Mouse (Mus musculus): ENCODE data around the gene Cntn4. TPM values are rescaled to one million over a fixed set of nuclear protein-coding genes. Genes with fewer than 3 reads are reported as not detected.

The Cntn4 gene
- polyA plus RNA-seq, 1 experiment from 2014 or later = 34.0 TPM

- H3K9me3 ChIP-seq (ENCODE audit: control insufficient read depth, low read length) = no peaks in the 10 kb centered on the region
- H3K27me3 ChIP-seq (ENCODE audit: control insufficient read depth, insufficient read depth, low read length) = no peaks in the 10 kb centered on the region
- no peak for ATAC-seq (ENCODE audit: low FRiP score)
- no peaks in the 10 kb centered on the region for H3K4me1 ChIP-seq (replicated peaks; ENCODE audit: control insufficient read depth, insufficient read depth, low read length)
- H3K27ac ChIP-seq = no peak overlapping the region
- H3K4me3 ChIP-seq (replicated peaks; ENCODE audit: low read length) = no peak overlapping the region
- no peak overlapping the region for H3K9ac ChIP-seq
- H3K36me3 ChIP-seq (replicated peaks; ENCODE audit: control insufficient read depth, insufficient read depth) = no peaks in the 10 kb centered on the region
- 86% methylated on average over 5 of the region's 5 CpGs for WGBS
- no peak overlapping the region for H3K4me2 ChIP-seq (replicated peaks)
- DNase-seq (ENCODE audit: low spot score) = no peak
These were observed 500.1 kb downstream of the Cntn4 start for GRCm38 (mm10) chr6:106177546-106177945.

- no peak for ATAC-seq (ENCODE audit: low FRiP score)
- no peak overlapping the region for H3K9ac ChIP-seq
- H3K4me2 ChIP-seq (replicated peaks) = no peak overlapping the region
- no peak overlapping the region for H3K27ac ChIP-seq
- H3K4me3 ChIP-seq (replicated peaks; ENCODE audit: low read length) = no peak overlapping the region
- no peaks in the 10 kb centered on the region for H3K9me3 ChIP-seq (ENCODE audit: control insufficient read depth, low read length)
- DNase-seq (ENCODE audit: low spot score) = no peak
- 96% methylated on average over 2 of the region's 2 CpGs for WGBS
- no peaks in the 10 kb centered on the region for H3K36me3 ChIP-seq (replicated peaks; ENCODE audit: control insufficient read depth, insufficient read depth)
- H3K27me3 ChIP-seq (ENCODE audit: control insufficient read depth, insufficient read depth, low read length) = no peaks in the 10 kb centered on the region
- H3K4me1 ChIP-seq (replicated peaks; ENCODE audit: control insufficient read depth, insufficient read depth, low read length) = no peaks in the 10 kb centered on the region
These were observed 504.1 kb downstream of the Cntn4 start for GRCm38 (mm10) chr6:106181596-106181995.

GRCm38 (mm10) chr6:106200974-106201373 lies 523.5 kb downstream of the Cntn4 start:
- H3K27me3 ChIP-seq (ENCODE audit: control insufficient read depth, insufficient read depth, low read length) = no peaks in the 10 kb centered on the region
- H3K27ac ChIP-seq = no peak overlapping the region
- 95% methylated on average over 1 of the region's 1 CpGs for WGBS
- DNase-seq (ENCODE audit: low spot score) (no peak), ATAC-seq (ENCODE audit: low FRiP score) (no peak)
- no peak overlapping the region for H3K4me2 ChIP-seq (replicated peaks)
- no peaks in the 10 kb centered on the region for H3K36me3 ChIP-seq (replicated peaks; ENCODE audit: control insufficient read depth, insufficient read depth)
- H3K4me1 ChIP-seq (replicated peaks; ENCODE audit: control insufficient read depth, insufficient read depth, low read length) = no peaks in the 10 kb centered on the region
- H3K4me3 ChIP-seq (replicated peaks; ENCODE audit: low read length) = no peak overlapping the region
- no peak overlapping the region for H3K9ac ChIP-seq
- no peaks in the 10 kb centered on the region for H3K9me3 ChIP-seq (ENCODE audit: control insufficient read depth, low read length)

DNA sequence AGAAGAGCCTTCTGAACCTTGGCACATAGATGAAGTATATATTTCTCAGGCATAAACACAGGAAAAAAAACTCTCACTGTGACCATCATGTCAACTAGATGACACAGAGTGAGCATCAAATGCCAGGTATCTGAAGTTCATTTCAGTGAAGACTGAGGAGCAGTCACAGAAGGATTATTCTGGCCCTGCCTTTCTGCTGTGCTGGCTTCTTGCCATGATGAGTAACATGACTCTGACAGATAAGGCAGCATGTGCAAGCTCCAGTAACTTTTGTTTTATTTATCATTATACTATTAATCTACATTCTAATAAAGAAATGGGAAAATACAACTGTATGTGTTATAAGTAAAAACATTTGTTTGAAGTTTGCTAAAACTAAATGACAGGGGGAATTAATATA lies 529.9 kb downstream of the Cntn4 start:
- Histone ChIP-seq H3K27me3 (ENCODE audit: control insufficient read depth, insufficient read depth, low read length) (no peaks in the 10 kb centered on the region), H3K27ac (no peak overlapping the region), H3K9me3 (ENCODE audit: control insufficient read depth, low read length) (no peaks in the 10 kb centered on the region), H3K9ac (no peak overlapping the region), H3K4me2 (replicated peaks) (no peak overlapping the region), H3K4me3 (replicated peaks; ENCODE audit: low read length) (no peak overlapping the region), H3K36me3 (replicated peaks; ENCODE audit: control insufficient read depth, insufficient read depth) (no peaks in the 10 kb centered on the region), H3K4me1 (replicated peaks; ENCODE audit: control insufficient read depth, insufficient read depth, low read length) (no peaks in the 10 kb centered on the region)
- ATAC-seq (ENCODE audit: low FRiP score) (no peak), DNase-seq (ENCODE audit: low spot score) (no peak)

GRCm38 (mm10) chr6:106213071-106213470 lies 535.6 kb downstream of the Cntn4 start:
- Histone ChIP-seq H3K4me1 (replicated peaks; ENCODE audit: control insufficient read depth, insufficient read depth, low read length) (no peaks in the 10 kb centered on the region), H3K9ac (no peak overlapping the region), H3K27ac (no peak overlapping the region), H3K27me3 (ENCODE audit: control insufficient read depth, insufficient read depth, low read length) (no peaks in the 10 kb centered on the region), H3K4me3 (replicated peaks; ENCODE audit: low read length) (no peak overlapping the region), H3K36me3 (replicated peaks; ENCODE audit: control insufficient read depth, insufficient read depth) (no peaks in the 10 kb centered on the region), H3K9me3 (ENCODE audit: control insufficient read depth, low read length) (no peaks in the 10 kb centered on the region), H3K4me2 (replicated peaks) (no peak overlapping the region)
- ATAC-seq (ENCODE audit: low FRiP score) (no peak), DNase-seq (ENCODE audit: low spot score) (no peak)
- WGBS = 87% methylated on average over 4 of the region's 4 CpGs

DNA sequence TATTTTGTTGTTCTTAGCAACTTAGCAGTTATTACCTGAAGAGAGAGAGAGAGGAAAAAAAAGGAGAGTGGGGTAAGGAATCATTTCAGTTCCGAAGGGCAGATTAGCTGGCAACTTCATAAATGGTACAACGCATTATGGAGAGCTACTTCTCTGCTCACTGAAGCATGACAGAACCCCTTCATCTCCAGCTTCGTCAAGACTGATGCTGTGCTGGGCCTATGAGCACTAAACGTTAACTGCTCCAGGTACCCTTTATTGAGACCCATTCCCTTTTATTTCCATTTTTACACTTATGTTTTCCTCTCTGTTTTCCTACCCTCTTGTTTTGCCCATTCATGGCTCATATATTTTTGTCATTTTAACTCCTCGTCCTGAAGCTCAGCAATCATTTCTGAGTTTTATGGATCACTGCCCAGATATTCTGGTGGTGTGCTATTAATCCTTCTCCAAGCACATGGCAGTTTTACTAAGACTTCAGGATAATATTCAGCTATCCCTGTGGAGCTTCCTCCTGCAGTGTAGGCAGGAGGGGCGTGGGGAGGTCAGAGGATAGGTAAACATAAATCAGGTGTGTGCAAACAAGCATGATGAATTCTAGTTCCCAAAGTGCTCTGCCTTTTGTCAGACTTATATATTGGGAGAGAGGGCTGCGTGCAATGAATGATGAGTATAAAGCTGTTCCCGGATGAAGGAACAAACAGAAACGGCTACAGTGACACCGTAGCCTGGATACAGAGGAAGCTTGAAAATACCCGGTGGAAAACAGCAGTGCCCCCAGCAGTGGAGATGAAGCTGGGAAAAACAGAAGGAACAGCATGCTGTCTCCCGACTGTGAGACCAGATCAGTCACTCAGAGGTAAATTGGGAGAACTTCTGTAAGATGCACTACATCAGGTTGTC lies 559.8 kb downstream of the Cntn4 start:
- Histone ChIP-seq H3K4me1 (replicated peaks; ENCODE audit: control insufficient read depth, insufficient read depth, low read length) (no peaks in the 10 kb centered on the region), H3K9me3 (ENCODE audit: control insufficient read depth, low read length) (no peaks in the 10 kb centered on the region), H3K4me3 (replicated peaks; ENCODE audit: low read length) (no peak overlapping the region), H3K9ac (no peak overlapping the region), H3K4me2 (replicated peaks) (no peak overlapping the region), H3K36me3 (replicated peaks; ENCODE audit: control insufficient read depth, insufficient read depth) (no peaks in the 10 kb centered on the region), H3K27me3 (ENCODE audit: control insufficient read depth, insufficient read depth, low read length) (no peaks in the 10 kb centered on the region), H3K27ac (no peak overlapping the region)
- ATAC-seq (ENCODE audit: low FRiP score) = peak; percentile 59; the same call in 1 of the 2 replicates
- WGBS = 47% methylated on average over 12 of the region's 12 CpGs
- no peak for DNase-seq (ENCODE audit: low spot score)

GRCm38 (mm10) chr6:106241553-106241952 lies 564.1 kb downstream of the Cntn4 start:
- DNase-seq (ENCODE audit: low spot score) (no peak), ATAC-seq (ENCODE audit: low FRiP score) (no peak)
- H3K4me1 ChIP-seq (replicated peaks; ENCODE audit: control insufficient read depth, insufficient read depth, low read length) = no peaks in the 10 kb centered on the region
- no peaks in the 10 kb centered on the region for H3K36me3 ChIP-seq (replicated peaks; ENCODE audit: control insufficient read depth, insufficient read depth)
- no peak overlapping the region for H3K9ac ChIP-seq
- H3K4me3 ChIP-seq (replicated peaks; ENCODE audit: low read length) = no peak overlapping the region
- H3K27me3 ChIP-seq (ENCODE audit: control insufficient read depth, insufficient read depth, low read length) = no peaks in the 10 kb centered on the region
- no peak overlapping the region for H3K4me2 ChIP-seq (replicated peaks)
- 64% methylated on average over 1 of the region's 1 CpGs for WGBS
- no peak overlapping the region for H3K27ac ChIP-seq
- H3K9me3 ChIP-seq (ENCODE audit: control insufficient read depth, low read length) = no peaks in the 10 kb centered on the region

GRCm38 (mm10) chr6:106263396-106263795 lies 585.9 kb downstream of the Cntn4 start:
- H3K27ac ChIP-seq = no peak overlapping the region
- no peaks in the 10 kb centered on the region for H3K4me1 ChIP-seq (replicated peaks; ENCODE audit: control insufficient read depth, insufficient read depth, low read length)
- 86% methylated on average over 3 of the region's 3 CpGs for WGBS
- DNase-seq (ENCODE audit: low spot score) = no peak
- no peaks in the 10 kb centered on the region for H3K27me3 ChIP-seq (ENCODE audit: control insufficient read depth, insufficient read depth, low read length)
- H3K4me2 ChIP-seq (replicated peaks) = no peak overlapping the region
- no peak for ATAC-seq (ENCODE audit: low FRiP score)
- H3K36me3 ChIP-seq (replicated peaks; ENCODE audit: control insufficient read depth, insufficient read depth) = no peaks in the 10 kb centered on the region
- no peak overlapping the region for H3K4me3 ChIP-seq (replicated peaks; ENCODE audit: low read length)
- no peak overlapping the region for H3K9ac ChIP-seq
- H3K9me3 ChIP-seq (ENCODE audit: control insufficient read depth, low read length) = no peaks in the 10 kb centered on the region

- WGBS = 76% methylated on average over 3 of the region's 3 CpGs
These were observed 588.0 kb downstream of the Cntn4 start for GRCm38 (mm10) chr6:106265487-106265886.

More at GRCm38 (mm10) chr6:106265487-106265886, 588.0 kb downstream of the Cntn4 start:
- Histone ChIP-seq H3K4me1 (replicated peaks; ENCODE audit: control insufficient read depth, insufficient read depth, low read length) (no peaks in the 10 kb centered on the region), H3K4me3 (replicated peaks; ENCODE audit: low read length) (no peak overlapping the region), H3K36me3 (replicated peaks; ENCODE audit: control insufficient read depth, insufficient read depth) (no peaks in the 10 kb centered on the region), H3K9me3 (ENCODE audit: control insufficient read depth, low read length) (no peaks in the 10 kb centered on the region), H3K27me3 (ENCODE audit: control insufficient read depth, insufficient read depth, low read length) (no peaks in the 10 kb centered on the region), H3K9ac (no peak overlapping the region), H3K27ac (no peak overlapping the region), H3K4me2 (replicated peaks) (no peak overlapping the region)
- DNase-seq (ENCODE audit: low spot score) = no peak
- no peak for ATAC-seq (ENCODE audit: low FRiP score)

All from hindbrain, embryonic 14.5 days (tissue).